In the genomic region with DNA sequence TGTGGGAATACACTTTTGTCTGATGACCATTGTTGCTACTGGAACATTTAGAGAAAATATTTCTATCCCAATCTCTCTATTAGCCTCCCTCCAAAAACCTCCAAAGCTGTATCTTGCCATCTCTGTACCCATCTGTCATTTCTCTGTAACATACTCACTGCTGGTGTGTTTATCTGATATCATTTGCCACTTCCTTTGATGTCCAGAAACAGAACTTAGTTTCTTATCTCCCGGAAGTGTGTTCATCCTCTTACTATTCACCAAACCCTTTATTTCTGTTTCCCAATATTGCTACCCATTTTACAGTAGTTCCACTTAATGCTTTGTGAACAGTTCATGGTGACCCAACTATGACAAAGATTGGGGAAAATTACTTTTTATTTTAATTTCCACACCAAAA, we compare ENCODE assay signal across 32 mouse cellular contexts. TPM values are rescaled to one million over a fixed set of nuclear protein-coding genes. Genes with fewer than 3 reads are reported as not detected.
DNase-seq lines count a peak whose midpoint lies in the region; ATAC-seq and TF ChIP-seq lines count a peak whose summit lies in the region.
"Had no signal": no experiment of that assay in that cellular context is flagged by ENCODE, and none has a peak within 500 bp of the region (broad histone marks: within the 10 kb centered on the region; RNA-seq: fewer than 3 reads in every experiment).

No protein-coding gene starts in this region.

- no peaks in the 10 kb centered on the region for H3K9me3 ChIP-seq in midbrain, embryonic 14.5 days (ENCODE audit: control insufficient read depth, low read length)
- H3K9me3 ChIP-seq: embryonic facial prominence, embryonic 12.5 days; forebrain, embryonic 12.5 days; heart, embryonic 10.5 days; limb, embryonic 15.5 days; midbrain, embryonic 13.5 days; neural tube, embryonic 12.5 days had no signal

- H3K27me3 ChIP-seq in spleen, adult 2 months (ENCODE audit: control insufficient read depth, insufficient read depth, low read length), result no peaks in the 10 kb centered on the region
- no peaks in the 10 kb centered on the region for H3K27me3 ChIP-seq in midbrain, embryonic 14.5 days (ENCODE audit: control insufficient read depth, insufficient read depth, low read length)
- H3K27me3 ChIP-seq: embryonic facial prominence, embryonic 12.5 days; forebrain, embryonic 12.5 days; limb, embryonic 15.5 days; midbrain, embryonic 13.5 days; neural tube, embryonic 12.5 days had no signal

- peaks cover 12% of the 10 kb centered on the region for H3K4me1 ChIP-seq in spleen, adult 2 months (ENCODE audit: control insufficient read depth, insufficient read depth, insufficient read length)
- H3K4me1 ChIP-seq in midbrain, embryonic 14.5 days (ENCODE audit: control insufficient read depth, insufficient read depth, low read length), result no peaks in the 10 kb centered on the region
- H3K4me1 ChIP-seq: embryonic facial prominence, embryonic 12.5 days; forebrain, embryonic 12.5 days; heart, embryonic 10.5 days; limb, embryonic 15.5 days; midbrain, embryonic 13.5 days; neural tube, embryonic 12.5 days had no signal

- no peak overlapping the region for H3K9ac ChIP-seq in midbrain, embryonic 14.5 days (replicated peaks; ENCODE audit: low read length)
- H3K9ac ChIP-seq: embryonic facial prominence, embryonic 12.5 days; forebrain, embryonic 12.5 days; limb, embryonic 15.5 days; midbrain, embryonic 13.5 days; neural tube, embryonic 12.5 days had no signal

- peak; percentile 83 for ATAC-seq in inflammation-experienced regulatory T-cells, adult 6 months
- no peak for ATAC-seq in midbrain, embryonic 14.5 days (ENCODE audit: low FRiP score, low TSS enrichment)
- ATAC-seq: hindbrain, postnatal 0 days; midbrain, embryonic 13.5 days had no signal

- TF ChIP-seq CTCF in spleen, adult 2 months (IDR thresholded peaks at IDR 0.05; ENCODE audit: extremely low read depth, insufficient read depth, insufficient read length, insufficient replicate concordance), result no peak

- WGBS in spleen, adult 2 months, result 17% methylated on average over 1 of the region's 1 CpGs
- WGBS in midbrain, embryonic 14.5 days, result 94% methylated on average over 1 of the region's 1 CpGs

- no peak overlapping the region for H3K4me3 ChIP-seq in spleen, adult 2 months (ENCODE audit: extremely low read depth, insufficient read depth, insufficient read length)
- H3K4me3 ChIP-seq in midbrain, embryonic 14.5 days (replicated peaks; ENCODE audit: low read depth, low read length), result no peak overlapping the region
- H3K4me3 ChIP-seq: embryonic facial prominence, embryonic 12.5 days; forebrain, embryonic 12.5 days; gastrocnemius, adult 2 months; heart, embryonic 10.5 days; limb, embryonic 15.5 days; midbrain, embryonic 13.5 days; neural tube, embryonic 12.5 days had no signal

- H3K36me3 ChIP-seq in spleen, adult 2 months (ENCODE audit: control insufficient read depth, insufficient read depth, low read length), result no peaks in the 10 kb centered on the region
- no peaks in the 10 kb centered on the region for H3K36me3 ChIP-seq in midbrain, embryonic 14.5 days (ENCODE audit: control insufficient read depth, insufficient read depth, low read length)
- H3K36me3 ChIP-seq: embryonic facial prominence, embryonic 12.5 days; forebrain, embryonic 12.5 days; heart, embryonic 10.5 days; limb, embryonic 15.5 days; midbrain, embryonic 13.5 days; neural tube, embryonic 12.5 days had no signal

- no peak overlapping the region for H3K4me2 ChIP-seq in midbrain, embryonic 14.5 days (ENCODE audit: low read length)
- H3K4me2 ChIP-seq: embryonic facial prominence, embryonic 12.5 days; forebrain, embryonic 12.5 days; limb, embryonic 15.5 days; midbrain, embryonic 13.5 days; neural tube, embryonic 12.5 days had no signal

- H3K27ac ChIP-seq in spleen, adult 2 months (ENCODE audit: insufficient read depth, low read length), result peak overlapping the region; percentile 85
- no peak overlapping the region for H3K27ac ChIP-seq in midbrain, embryonic 14.5 days (replicated peaks; ENCODE audit: low read depth, low read length)
- H3K27ac ChIP-seq: embryonic facial prominence, embryonic 12.5 days; forebrain, embryonic 12.5 days; gastrocnemius, adult 2 months; heart, embryonic 10.5 days; hindbrain, postnatal 0 days; kidney, postnatal 0 days; limb, embryonic 15.5 days; midbrain, embryonic 13.5 days; neural tube, embryonic 12.5 days had no signal

- TF ChIP-seq POLR2A in spleen, adult 2 months (IDR thresholded peaks at IDR 0.05; ENCODE audit: low read depth, low read length), result no peak

- no peak for DNase-seq in spleen, adult 2 months (ENCODE audit: low read depth in 1 of 2, low spot score in 2 of 2)
- no peak for DNase-seq in spleen, adult 12 weeks (ENCODE audit: low spot score)
- DNase-seq in T-cell, adult 2 months (ENCODE audit: low spot score), result peak; percentile 26
- DNase-seq in frontal cortex, adult 2 months (ENCODE audit: extremely low spot score in 1 of 2, low spot score in 1 of 2), result no peak
- no peak for DNase-seq in midbrain, embryonic 14.5 days
- DNase-seq in gastrocnemius, postnatal 4 days (ENCODE audit: low spot score in 2 of 2), result no peak
- DNase-seq: adrenal gland, adult 2 months; cerebellum, adult 11-12 months; cerebellum, postnatal 10 days; gastrocnemius, adult 2 months; heart, postnatal 4 days; kidney, adult 11 months; left cerebral cortex, postnatal 4 days; right cerebral cortex, postnatal 14 days; spleen, adult 18-20 months; thymus, postnatal 36 days had no signal

RNA-seq across cellular contexts. Expression of gene Tespa1, which starts 13.7 kb away (rescaled TPM):
- polyA plus RNA-seq in spleen, adult 2 months (2012; rRNA removed), result 10.3 and 10.8 TPM in 2 replicates
- 100 to 1,000 TPM; 183 to 507 (median 400) TPM for polyA plus RNA-seq in inflammation-experienced regulatory T-cells, adult 6 months (2017; shearing (Covaris generic))
- 0.12 and 0.13 TPM in 2 replicates for polyA plus RNA-seq in frontal cortex, adult 2 months (2012; rRNA removed)
- 0.17 TPM in 1 of 2 replicates, not detected in the other for polyA plus RNA-seq in midbrain, embryonic 14.5 days (2014; fragmentation: Nextera tagmentation; extraction: Ambion mirVana)
- 1 to 10 TPM; 1.7 to 2.3 TPM for total RNA-seq in gastrocnemius, postnatal 4 days (2021)
- total RNA-seq: hindbrain, postnatal 0 days had no signal
- polyA plus RNA-seq: adrenal gland, adult 2 months; forebrain, embryonic 12.5 days; hindbrain, postnatal 0 days; midbrain, embryonic 13.5 days had no signal

RNA-seq across cellular contexts. Expression of gene Neurod4, which starts 56.3 kb away (rescaled TPM):
- 0.04 TPM in 2 replicates for polyA plus RNA-seq in spleen, adult 2 months (2012; rRNA removed)
- polyA plus RNA-seq in inflammation-experienced regulatory T-cells, adult 6 months (2017; shearing (Covaris generic)), result not detected
- polyA plus RNA-seq in frontal cortex, adult 2 months (2012; rRNA removed), result 0.30 and 0.46 TPM in 2 replicates
- 2.6 and 6.9 TPM in 2 replicates for polyA plus RNA-seq in midbrain, embryonic 14.5 days (2014; fragmentation: Nextera tagmentation; extraction: Ambion mirVana)
- total RNA-seq in gastrocnemius, postnatal 4 days (2021), result not detected
- total RNA-seq: gastrocnemius, adult 2 months; heart, postnatal 4 days; left cerebral cortex, postnatal 4 days had no signal
- polyA plus RNA-seq: adrenal gland, adult 2 months; gonadal fat pad, adult 2 months; heart, embryonic 16.5 days; kidney, postnatal 0 days; large intestine, adult 2 months; limb, embryonic 15.5 days; liver, embryonic 16.5 days; lung, embryonic 16.5 days; stomach, embryonic 14.5 days had no signal

RNA-seq across cellular contexts. Expression of gene Vmn2r84, which starts 57.7 kb away (rescaled TPM):
- polyA plus RNA-seq in spleen, adult 2 months (2012; rRNA removed), result not detected in 2 replicates
- polyA plus RNA-seq in inflammation-experienced regulatory T-cells, adult 6 months (2017; shearing (Covaris generic)), result 1 to 10 TPM; 1.2 to 2.5 (median 2.2) TPM
- polyA plus RNA-seq in frontal cortex, adult 2 months (2012; rRNA removed), result 0.94 and 1.3 TPM in 2 replicates
- polyA plus RNA-seq in midbrain, embryonic 14.5 days (2014; fragmentation: Nextera tagmentation; extraction: Ambion mirVana), result 0.03 TPM in 1 of 2 replicates, not detected in the other
- total RNA-seq in gastrocnemius, postnatal 4 days (2021), result not detected
- total RNA-seq: adrenal gland, adult 2 months; adrenal gland, postnatal 4 days; gastrocnemius, adult 2 months; heart, postnatal 4 days had no signal
- polyA plus RNA-seq: adrenal gland, adult 2 months; embryonic facial prominence, embryonic 12.5 days; forebrain, embryonic 12.5 days; gonadal fat pad, adult 2 months; heart, embryonic 10.5 days; kidney, postnatal 0 days; large intestine, adult 2 months; limb, embryonic 15.5 days; lung, embryonic 16.5 days; midbrain, embryonic 13.5 days; neural tube, embryonic 12.5 days; stomach, embryonic 14.5 days had no signal

Comparison
In these comparisons a context has a peak if more than half of its experiments do, and no peak if none do; other contexts are left out.
1. RNA of gene Tespa1, which starts 13.7 kb away (polyA plus RNA-seq): 183 to 507 TPM in inflammation-experienced regulatory T-cells, adult 6 months; 10.3 to 10.8 TPM in spleen, adult 2 months, 0.17 TPM in midbrain, embryonic 14.5 days and 0.12 to 0.13 TPM in frontal cortex, adult 2 months; every median in the first group is over 10 times any median in the second.